Mouse (Mus musculus): ENCODE measurements around the gene Dnah2. TPM values are rescaled to one million over a fixed set of nuclear protein-coding genes. Genes with fewer than 3 reads are reported as not detected.

Dnah2 gene
- total and polyA plus RNA-seq, 3 experiments, result 0.04 to 0.07 TPM; not detected in 1

GRCm38 (mm10) chr11:69398486-69399200 lies 150.3 kb downstream of the Dnah2 start:
- no peaks in the 10 kb centered on the region for H3K27me3 ChIP-seq (ENCODE audit: control insufficient read depth in 1 of 2, insufficient read depth in 2 of 2, low read length in 2 of 2)
- H3K4me3 ChIP-seq (ENCODE audit: control insufficient read depth in 1 of 2, insufficient read depth in 1 of 2, low read depth in 2 of 2, low read length in 2 of 2), result no peak overlapping the region
- H3K9me3 ChIP-seq (replicated peaks; ENCODE audit: insufficient read depth, low read length), result no peaks in the 10 kb centered on the region
- H3K4me1 ChIP-seq (ENCODE audit: control insufficient read depth in 1 of 2, insufficient read depth in 2 of 2, low read length in 2 of 2), result peaks cover 2 to 9% of the 10 kb centered on the region in 2 experiments; a peak in 3 of 4 replicates
- no peak overlapping the region for H3K27ac ChIP-seq (ENCODE audit: control insufficient read depth, low read depth, low read length)
- peaks cover 9% of the 10 kb centered on the region for H3K79me2 ChIP-seq (ENCODE audit: control insufficient read depth, insufficient read depth, low read length, poor library complexity)
- no peak for DNase-seq (ENCODE audit: low read depth, low spot score)
- no peak for TF ChIP-seq NELFE (IDR thresholded peaks at IDR 0.05; ENCODE audit: low read depth, low read length)
- TF ChIP-seq MAX (IDR thresholded peaks at IDR 0.05; ENCODE audit: low read length), result no peak
- TF ChIP-seq BHLHE40 (IDR thresholded peaks at IDR 0.05; ENCODE audit: borderline replicate concordance, low read depth, low read length), result no peak
- no peak for TF ChIP-seq GABPA (IDR thresholded peaks at IDR 0.05; ENCODE audit: low read depth, low read length)
- TF ChIP-seq ETS1 (IDR thresholded peaks at IDR 0.05; ENCODE audit: low read depth, low read length), result no peak
- no peak for TF ChIP-seq E2F4 (IDR thresholded peaks at IDR 0.05; ENCODE audit: borderline replicate concordance, low read depth, low read length)
- no peak for TF ChIP-seq POLR2AphosphoS5 (IDR thresholded peaks at IDR 0.05; ENCODE audit: borderline replicate concordance, low read depth, low read length)
- TF ChIP-seq JUND (IDR thresholded peaks at IDR 0.05; ENCODE audit: low read depth, low read length), result no peak
- no peak for TF ChIP-seq GATA1 (IDR thresholded peaks at IDR 0.05; ENCODE audit: low read depth, low read length)
- no peak for TF ChIP-seq HCFC1 (IDR thresholded peaks at IDR 0.05; ENCODE audit: low read depth, low read length)
- TF ChIP-seq ZMIZ1 (IDR thresholded peaks at IDR 0.05; ENCODE audit: low read depth, low read length), result no peak
- no peak for TF ChIP-seq TCF12 (IDR thresholded peaks at IDR 0.05; ENCODE audit: low read depth, low read length)
- no peak for TF ChIP-seq POLR2A (IDR thresholded peaks at IDR 0.05; ENCODE audit: control insufficient read depth in 1 of 2, insufficient read depth in 1 of 2, low read depth in 1 of 2, low read length in 2 of 2, poor library complexity in 1 of 2)
- TF ChIP-seq MAZ (IDR thresholded peaks at IDR 0.05; ENCODE audit: low read depth, low read length), result no peak; the same call in 1 of the 2 replicates
- no peak for TF ChIP-seq USF1 (IDR thresholded peaks at IDR 0.05; ENCODE audit: low read depth, low read length)
- no peak for TF ChIP-seq ZC3H11A (IDR thresholded peaks at IDR 0.05; ENCODE audit: low read depth, low read length)
- no peak overlapping the region for H3K9ac ChIP-seq (ENCODE audit: control insufficient read depth, low read depth, low read length, poor library complexity, severe bottlenecking)
- H3K36me3 ChIP-seq (ENCODE audit: control insufficient read depth in 1 of 2, insufficient read depth in 2 of 2, low read length in 2 of 2), result peaks cover 2 to 5% of the 10 kb centered on the region in 2 experiments; a peak in 3 of 4 replicates

- no peak within 1 kb of the TSS for H3K9ac ChIP-seq (ENCODE audit: control insufficient read depth, low read depth, low read length, poor library complexity, severe bottlenecking)
- peaks cover 2 to 5% of the 10 kb centered on the region in 2 experiments; a peak in 3 of 4 replicates for H3K36me3 ChIP-seq (ENCODE audit: control insufficient read depth in 1 of 2, insufficient read depth in 2 of 2, low read length in 2 of 2)
- H3K27me3 ChIP-seq (ENCODE audit: control insufficient read depth in 1 of 2, insufficient read depth in 2 of 2, low read length in 2 of 2), result no peaks in the 10 kb centered on the region
- H3K4me3 ChIP-seq (ENCODE audit: control insufficient read depth in 1 of 2, insufficient read depth in 1 of 2, low read depth in 2 of 2, low read length in 2 of 2), result no peak within 1 kb of the TSS
- no peak for DNase-seq (ENCODE audit: low read depth, low spot score)
- 0 out of 2 replicates have a peak within 1 kb of the TSS, but pooled peaks have one; percentile 9 for H3K27ac ChIP-seq (ENCODE audit: control insufficient read depth, low read depth, low read length)
- no peak for TF ChIP-seq MYC (IDR thresholded peaks at IDR 0.05; ENCODE audit: low read depth, low read length)
- 0 out of 4 replicates have a peak, but pooled peaks of 1 of the 2 experiments have one; percentile 25 for TF ChIP-seq POLR2A (IDR thresholded peaks at IDR 0.05; ENCODE audit: control insufficient read depth in 1 of 2, insufficient read depth in 1 of 2, low read depth in 1 of 2, low read length in 2 of 2, poor library complexity in 1 of 2)
- peak; percentile 46; the same call in 1 of the 2 replicates for TF ChIP-seq POLR2AphosphoS2 (IDR thresholded peaks at IDR 0.05; ENCODE audit: low read length)
- H3K79me2 ChIP-seq (ENCODE audit: control insufficient read depth, insufficient read depth, low read length, poor library complexity), result peaks cover 9% of the 10 kb centered on the region
- no peaks in the 10 kb centered on the region for H3K9me3 ChIP-seq (replicated peaks; ENCODE audit: insufficient read depth, low read length)
- H3K4me1 ChIP-seq (ENCODE audit: control insufficient read depth in 1 of 2, insufficient read depth in 2 of 2, low read length in 2 of 2), result peaks cover 2 to 9% of the 10 kb centered on the region in 2 experiments; a peak in 3 of 4 replicates
Observed at GRCm38 (mm10) chr11:69398059-69398458, 150.9 kb downstream of the Dnah2 start, which contains the start of gene Tmem88. Gene Tmem88, minus strand, starts transcription at chr11:69398234.

All from MEL (cell line).